Mouse (Mus musculus): ENCODE measurements around the gene Gse1. TPM values are rescaled to one million over a fixed set of nuclear protein-coding genes. Genes with fewer than 3 reads are reported as not detected.

Gene Gse1
- total RNA-seq, 2 experiments from 2014 or later = 146 to 158 TPM

GRCm38 (mm10) chr8:120476711-120477575 is 248.7 kb downstream of the Gse1 start:
- Histone ChIP-seq H3K4me3 (no peak overlapping the region), H3K27ac (peak overlapping the region; percentile 63; the same call in 1 of the 2 replicates)
- no peak for DNase-seq (ENCODE audit: low spot score in 2 of 2)
- TF ChIP-seq CTCF (conservative IDR thresholded peaks at IDR 0.05) = no peak

- no peak for TF ChIP-seq CTCF (conservative IDR thresholded peaks at IDR 0.05)
- H3K27ac ChIP-seq = no peak overlapping the region
- DNase-seq (ENCODE audit: low spot score in 2 of 2) = no peak
Measured at GRCm38 (mm10) chr8:120478754-120479153, 250.5 kb downstream of the Gse1 start.

GRCm38 (mm10) chr8:120479691-120480090 is 251.4 kb downstream of the Gse1 start:
- Histone ChIP-seq H3K27ac (no peak overlapping the region), H3K4me3 (no peak overlapping the region)
- TF ChIP-seq CTCF (conservative IDR thresholded peaks at IDR 0.05) = no peak
- DNase-seq (ENCODE audit: low spot score in 2 of 2) = no peak

More at GRCm38 (mm10) chr8:120478754-120479153, 250.5 kb downstream of the Gse1 start:
- no peak overlapping the region for H3K4me3 ChIP-seq

GRCm38 (mm10) chr8:120482015-120482689 is 253.9 kb downstream of the Gse1 start:
- TF ChIP-seq CTCF (conservative IDR thresholded peaks at IDR 0.05) = no peak
- Histone ChIP-seq H3K4me3 (no peak overlapping the region), H3K27ac (no peak overlapping the region)
- no peak for DNase-seq (ENCODE audit: low spot score in 2 of 2)

- TF ChIP-seq CTCF (conservative IDR thresholded peaks at IDR 0.05) = no peak
- H3K27ac ChIP-seq = peak overlapping the region; percentile 87
- no peak for DNase-seq (ENCODE audit: low spot score in 2 of 2)
Measured at GRCm38 (mm10) chr8:120484460-120484859, 256.2 kb downstream of the Gse1 start.

GRCm38 (mm10) chr8:120485116-120485515 is 256.9 kb downstream of the Gse1 start:
- peak overlapping the region; percentile 87 for H3K27ac ChIP-seq
- H3K4me3 ChIP-seq = no peak overlapping the region
- no peak for DNase-seq (ENCODE audit: low spot score in 2 of 2)
- no peak for TF ChIP-seq CTCF (conservative IDR thresholded peaks at IDR 0.05)

More at GRCm38 (mm10) chr8:120484460-120484859, 256.2 kb downstream of the Gse1 start:
- H3K4me3 ChIP-seq = no peak overlapping the region

- Histone ChIP-seq H3K27ac (peak overlapping the region; percentile 100), H3K4me3 (peak overlapping the region; percentile 67)
- DNase-seq (ENCODE audit: low spot score in 2 of 2) = no peak
- TF ChIP-seq CTCF (conservative IDR thresholded peaks at IDR 0.05) = no peak
Measured at GRCm38 (mm10) chr8:120485551-120486476, 257.6 kb downstream of the Gse1 start.

GRCm38 (mm10) chr8:120486477-120487376 is 258.5 kb downstream of the Gse1 start:
- 0 out of 2 replicates have a peak, but pooled peaks have one; percentile 3 for TF ChIP-seq CTCF (conservative IDR thresholded peaks at IDR 0.05)
- peak overlapping the region; percentile 67 for H3K4me3 ChIP-seq
- peak overlapping the region; percentile 100 for H3K27ac ChIP-seq
- peak; percentile 58 for DNase-seq (ENCODE audit: low spot score in 2 of 2)

- no peak for DNase-seq (ENCODE audit: low spot score in 2 of 2)
- no peak for TF ChIP-seq CTCF (conservative IDR thresholded peaks at IDR 0.05)
- Histone ChIP-seq H3K27ac (peak overlapping the region; percentile 100), H3K4me3 (peak overlapping the region; percentile 67)
Measured at GRCm38 (mm10) chr8:120487377-120487728, 259.1 kb downstream of the Gse1 start.

GRCm38 (mm10) chr8:120487729-120488510 is 259.7 kb downstream of the Gse1 start:
- peak; percentile 66 to 80 for DNase-seq (ENCODE audit: low spot score in 2 of 2)

More at GRCm38 (mm10) chr8:120487729-120488510, 259.7 kb downstream of the Gse1 start:
- H3K27ac ChIP-seq = peak overlapping the region; percentile 100
- peak overlapping the region; percentile 67 for H3K4me3 ChIP-seq
- TF ChIP-seq CTCF (conservative IDR thresholded peaks at IDR 0.05) = peak; percentile 1; the same call in 1 of the 2 replicates
